Mouse (Mus musculus) limb, embryonic 13.5 days (tissue): ENCODE measurements around the gene Ccdc174. TPM values are rescaled to one million over a fixed set of nuclear protein-coding genes. Genes with fewer than 3 reads are reported as not detected.

Source experiments
- ATAC-seq: fragments of 200-750 bp; cut with Nextera tagmentation; 2 replicates; pipeline ENCODE4 v1.8.0; 2017; ENCODE audit warnings: low read depth, moderate number of reproducible peaks, moderate TSS enrichment; ENCODE audit not compliant: low FRiP score
- H3K27ac ChIP-seq: fragments of 300-500 bp; sonication (generic); 2 replicates; pipeline ENCODE4 v1.5.1; 2015; ENCODE audit warnings: inconsistent platforms, mild to moderate bottlenecking, moderate library complexity
- H3K27me3 ChIP-seq: fragments of 300-500 bp; sonication (generic); 2 replicates; pipeline ENCODE4 v1.6.1; 2015; ENCODE audit warnings: mild to moderate bottlenecking, inconsistent platforms
- H3K36me3 ChIP-seq: fragments of 300-500 bp; sonication (generic); 2 replicates; pipeline ENCODE4 v1.6.1; 2015; ENCODE audit warnings: inconsistent platforms, mild to moderate bottlenecking, moderate library complexity
- H3K4me1 ChIP-seq: fragments of 300-500 bp; sonication (generic); 2 replicates; pipeline ENCODE4 v1.6.1; 2015; ENCODE audit warnings: inconsistent platforms
- H3K4me2 ChIP-seq: fragments of 300-500 bp; sonication (generic); replicated peaks from 2 replicates; pipeline ENCODE4 v1.6.1; 2015; ENCODE audit warnings: inconsistent platforms, mild to moderate bottlenecking, moderate library complexity
- H3K4me3 ChIP-seq: fragments of 300-500 bp; sonication (generic); 2 replicates; pipeline ENCODE4 v1.5.1; 2015; ENCODE audit warnings: moderate library complexity, mild to moderate bottlenecking, inconsistent platforms
- H3K9ac ChIP-seq: fragments of 300-500 bp; sonication (generic); 2 replicates; pipeline ENCODE4 v1.6.1; 2015; ENCODE audit warnings: mild to moderate bottlenecking, inconsistent platforms
- H3K9me3 ChIP-seq: fragments of 300-500 bp; sonication (generic); 2 replicates; pipeline ENCODE4 v1.6.1; 2016; ENCODE audit warnings: inconsistent platforms
- WGBS: fragments of 180-500 bp; shearing (Covaris S2); methylation state at CpG from one replicate; pipeline ENCODE4 v1.1.7; 2015; 5-methylcytosine and 5-hydroxymethylcytosine counted together
- polyA plus RNA-seq: library from polyadenylated mRNA; unstranded; fragments of >200 nt; fragmentation: Nextera tagmentation; extraction: Ambion mirVana; gene quantifications from 2 replicates; pipeline ENCODE4 v1.2.1, GENCODE M21; 2015

Gene Ccdc174
- 44.3 and 44.9 TPM in 2 replicates for polyA plus RNA-seq

DNA sequence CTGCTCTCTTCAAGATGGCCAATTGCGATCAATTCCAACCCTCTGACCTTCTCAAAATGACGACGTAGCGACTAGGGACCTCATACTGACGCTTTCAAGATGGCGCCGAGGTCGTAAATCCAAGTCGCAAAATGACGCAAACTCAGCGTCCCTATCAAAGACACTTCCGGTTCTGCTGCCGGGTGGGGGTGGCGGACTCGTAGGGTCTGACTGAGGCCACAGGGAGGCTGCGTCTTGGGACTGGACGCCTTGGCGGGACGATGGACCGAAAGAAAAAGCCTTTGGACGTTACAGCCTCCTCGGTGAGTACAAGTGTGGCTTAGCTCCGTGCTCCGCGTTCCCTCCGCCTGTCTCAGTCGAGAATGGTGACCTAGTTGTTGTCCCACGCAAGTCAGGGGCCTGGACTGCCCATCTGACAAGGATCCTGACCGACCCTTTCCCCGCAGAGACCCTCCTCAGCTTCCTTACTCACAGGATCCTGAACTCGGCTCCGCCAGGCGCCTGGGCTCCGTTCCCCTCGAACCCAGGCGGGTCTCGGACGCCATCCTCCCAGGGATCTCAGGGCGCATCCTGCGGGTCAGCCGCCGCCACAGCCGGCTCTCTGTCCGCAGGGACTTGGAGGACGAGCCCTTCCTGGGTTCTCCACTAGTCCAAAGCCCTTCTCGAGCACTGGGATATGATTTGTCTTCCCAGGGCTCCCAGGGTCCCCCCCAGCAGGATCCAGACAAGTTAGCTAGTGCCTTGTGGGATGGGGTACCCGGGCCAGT is at the start of gene Ccdc174:
Ccdc174 (plus strand) TSS at position 169 of the 767 bp plus-strand sequence.
- Histone ChIP-seq H3K9ac (peak within 1 kb of the TSS; percentile 94), H3K27me3 (no peaks in the 10 kb centered on the region), H3K4me2 (peak within 1 kb of the TSS; percentile 88), H3K27ac (peak within 1 kb of the TSS; percentile 56; the same call in 1 of the 2 replicates), H3K4me3 (peak within 1 kb of the TSS; percentile 97), H3K9me3 (no peaks in the 10 kb centered on the region), H3K4me1 (peaks cover 9% of the 10 kb centered on the region), H3K36me3 (peaks cover 20% of the 10 kb centered on the region)
- peak; percentile 93 for ATAC-seq
- WGBS: under 1% methylated on average over 47 of the region's 47 CpGs

DNA sequence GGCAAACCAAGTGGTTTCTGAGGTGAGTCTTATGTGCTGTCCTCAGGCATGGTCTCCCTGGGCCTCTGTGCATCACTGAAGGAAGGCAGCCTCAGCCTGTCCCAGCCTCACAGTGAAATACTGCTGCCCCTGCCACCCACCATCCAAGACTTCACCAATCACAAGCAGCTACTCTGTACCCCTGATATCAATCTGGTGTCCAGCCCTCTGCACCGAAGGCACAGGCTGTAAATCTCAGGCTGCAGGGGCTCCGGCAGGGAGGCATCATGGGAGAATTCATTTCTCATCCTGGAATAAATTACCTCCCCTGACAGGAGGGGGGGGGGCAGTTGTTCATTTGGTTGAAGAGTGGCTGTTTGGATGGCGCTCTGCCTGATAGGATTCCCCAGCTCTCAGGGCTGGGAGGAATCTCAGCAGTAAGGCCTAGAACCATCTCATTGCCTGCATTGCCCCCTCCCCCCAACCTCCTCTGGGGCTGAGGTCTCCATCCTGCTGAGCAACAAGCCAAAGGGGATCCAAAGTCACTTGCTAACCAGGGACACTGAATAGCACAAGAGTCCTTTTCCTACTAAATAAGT is 44.9 kb upstream of the Ccdc174 start:
- H3K4me1 ChIP-seq: no peaks in the 10 kb centered on the region
- no peaks in the 10 kb centered on the region for H3K36me3 ChIP-seq
- H3K9ac ChIP-seq: no peak overlapping the region
- no peak for ATAC-seq
- WGBS: 40% methylated on average over 3 of the region's 3 CpGs
- no peak overlapping the region for H3K4me2 ChIP-seq
- no peak overlapping the region for H3K27ac ChIP-seq
- no peaks in the 10 kb centered on the region for H3K9me3 ChIP-seq
- peaks cover 3% of the 10 kb centered on the region for H3K27me3 ChIP-seq
- no peak overlapping the region for H3K4me3 ChIP-seq

DNA sequence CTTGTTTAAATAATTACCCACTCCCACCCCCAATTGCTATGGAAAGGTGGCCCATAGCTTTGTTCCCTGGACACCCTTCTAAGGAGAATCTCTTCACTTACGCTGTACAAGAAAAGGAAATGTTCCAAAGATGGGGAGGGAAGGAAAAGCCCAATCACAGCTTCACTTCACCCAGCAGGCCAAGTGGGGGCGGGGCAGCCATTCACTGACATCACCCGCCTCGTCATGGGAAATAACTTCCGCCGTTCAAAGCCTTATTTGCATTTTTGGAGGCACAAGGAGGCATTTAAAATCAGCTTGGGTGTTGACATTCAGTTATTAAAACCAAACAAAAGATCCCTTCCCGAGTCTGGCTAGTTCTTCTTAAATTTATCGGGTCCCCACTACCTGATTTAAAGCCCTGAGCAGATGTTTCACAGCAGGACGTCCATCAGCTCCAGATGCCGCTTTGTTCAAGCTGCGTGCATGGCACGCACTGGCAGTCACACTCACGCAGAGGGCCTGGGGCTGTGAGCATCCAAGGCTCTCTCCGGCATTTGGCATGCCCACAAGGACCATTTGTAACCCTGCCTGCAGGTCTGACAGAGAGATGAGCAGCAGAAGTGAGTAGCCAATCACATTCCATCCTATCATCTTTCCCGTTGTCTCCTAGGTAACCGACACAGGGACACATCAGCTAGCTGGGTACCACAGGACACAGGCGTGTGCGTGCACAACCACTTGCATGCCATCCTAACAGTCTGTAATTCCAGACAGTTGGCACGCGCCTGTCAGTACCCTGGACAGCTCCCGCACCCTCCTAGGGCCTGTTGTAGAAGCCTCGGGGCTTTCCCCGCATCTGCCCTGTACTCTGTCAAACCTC is 38.6 kb upstream of the Ccdc174 start:
- no peak for ATAC-seq
- H3K9ac ChIP-seq: no peak overlapping the region
- H3K9me3 ChIP-seq: no peaks in the 10 kb centered on the region
- H3K4me3 ChIP-seq: no peak overlapping the region
- H3K4me2 ChIP-seq: no peak overlapping the region
- H3K4me1 ChIP-seq: peaks cover 14% of the 10 kb centered on the region
- no peaks in the 10 kb centered on the region for H3K36me3 ChIP-seq
- no peak overlapping the region for H3K27ac ChIP-seq
- peaks cover 59% of the 10 kb centered on the region for H3K27me3 ChIP-seq
- WGBS: 5% methylated on average over 23 of the region's 23 CpGs

DNA sequence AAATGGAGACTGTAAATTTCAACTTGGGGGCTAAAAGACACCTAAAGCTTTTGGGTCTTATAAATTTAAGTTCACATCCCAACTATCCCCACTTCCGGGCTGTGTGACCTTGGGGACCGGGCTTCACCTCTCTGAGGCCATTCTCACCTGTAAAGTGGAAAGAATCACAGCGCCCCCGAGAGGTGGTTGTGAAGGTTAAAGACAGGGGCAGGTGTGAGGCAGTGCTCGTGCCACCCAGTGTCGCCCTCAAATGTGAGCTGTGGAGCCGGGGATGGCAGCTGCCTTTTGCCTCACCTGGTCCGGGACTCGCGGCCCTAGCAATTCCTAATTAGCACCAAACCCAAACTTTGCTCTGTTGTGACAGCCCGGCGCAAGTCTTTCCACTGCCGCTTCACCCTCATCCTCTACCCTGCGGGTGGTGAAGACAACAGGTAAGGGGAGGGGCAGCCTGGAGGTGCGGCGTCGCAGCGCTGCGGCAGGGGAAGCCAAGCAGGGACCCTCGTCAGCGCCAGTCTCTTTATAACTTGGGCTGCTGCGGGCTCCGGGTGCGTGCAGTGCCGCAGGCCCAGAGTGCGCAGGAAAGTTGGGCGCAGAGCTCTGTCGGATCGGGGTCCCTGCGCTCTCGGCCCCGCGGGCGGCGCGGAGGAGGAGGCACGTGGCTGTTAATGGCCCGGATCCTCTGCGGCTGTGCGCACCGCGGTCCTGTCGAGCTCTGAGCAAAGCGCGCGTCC is 34.8 kb upstream of the Ccdc174 start:
- H3K27ac ChIP-seq: no peak overlapping the region
- peaks cover 14% of the 10 kb centered on the region for H3K4me1 ChIP-seq
- peak overlapping the region; percentile 50; the same call in 1 of the 2 replicates for H3K9ac ChIP-seq
- peaks cover 84% of the 10 kb centered on the region for H3K27me3 ChIP-seq
- no peaks in the 10 kb centered on the region for H3K36me3 ChIP-seq
- H3K4me2 ChIP-seq: peak overlapping the region; percentile 87
- WGBS: 2% methylated on average over 45 of the region's 46 CpGs
- no peak for ATAC-seq
- H3K4me3 ChIP-seq: peak overlapping the region; percentile 50
- H3K9me3 ChIP-seq: no peaks in the 10 kb centered on the region

DNA sequence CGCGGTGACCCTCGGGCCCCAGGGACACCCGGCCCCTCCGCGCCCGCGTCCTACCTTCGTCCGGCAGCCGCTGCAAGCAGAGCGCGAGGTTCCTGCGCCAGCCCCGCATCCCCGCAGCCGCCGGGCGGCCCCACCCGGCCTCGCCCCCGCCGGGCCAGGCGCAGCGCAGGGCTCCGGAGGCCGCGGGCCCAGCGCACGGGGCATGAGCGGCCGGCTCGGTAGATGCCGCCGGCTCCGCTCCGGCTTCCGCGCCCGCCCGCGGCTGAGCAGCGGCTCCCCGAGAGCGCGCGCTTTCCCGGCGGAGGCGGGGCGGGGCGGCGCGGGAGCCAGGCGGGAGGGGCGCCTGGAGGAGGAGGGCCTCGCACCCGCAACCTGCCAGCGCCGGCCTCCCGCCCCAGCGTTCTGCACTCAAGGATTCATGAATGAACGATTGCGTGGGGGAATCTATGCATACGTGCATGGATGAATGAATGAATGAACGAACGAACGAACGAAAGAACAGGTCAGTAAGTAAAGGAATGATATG is 34.2 kb upstream of the Ccdc174 start:
- Histone ChIP-seq H3K27ac (no peak overlapping the region), H3K27me3 (peaks cover 83% of the 10 kb centered on the region), H3K9ac (peak overlapping the region; percentile 50; the same call in 1 of the 2 replicates), H3K9me3 (no peaks in the 10 kb centered on the region), H3K4me3 (peak overlapping the region; percentile 50), H3K4me1 (peaks cover 14% of the 10 kb centered on the region), H3K4me2 (peak overlapping the region; percentile 87), H3K36me3 (no peaks in the 10 kb centered on the region)
- WGBS: 4% methylated on average over 66 of the region's 69 CpGs
- no peak for ATAC-seq

DNA sequence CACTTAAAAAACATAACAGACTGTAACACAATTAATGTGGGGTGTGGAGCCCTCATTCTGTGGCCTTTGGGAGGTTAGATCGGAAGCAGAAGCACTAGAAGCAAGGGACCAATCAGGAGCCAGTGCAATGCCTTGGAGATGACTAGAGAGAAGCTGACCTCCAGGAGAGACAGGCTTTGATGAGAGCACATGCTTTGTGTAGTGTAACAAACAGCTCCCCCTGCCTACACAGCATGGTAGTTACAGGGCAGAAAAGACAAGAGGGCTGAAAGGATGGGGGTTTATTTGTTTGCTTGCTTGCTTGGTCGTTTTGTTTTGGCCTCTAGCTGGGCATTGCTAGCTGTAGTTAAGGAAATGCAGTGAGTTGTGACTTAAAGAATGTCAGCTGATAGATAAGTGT is 25.3 kb upstream of the Ccdc174 start:
- Histone ChIP-seq H3K9ac (no peak overlapping the region), H3K27ac (no peak overlapping the region), H3K36me3 (no peaks in the 10 kb centered on the region), H3K4me1 (no peaks in the 10 kb centered on the region), H3K27me3 (peaks cover 7% of the 10 kb centered on the region; the same call in 1 of the 2 replicates), H3K4me2 (no peak overlapping the region), H3K9me3 (no peaks in the 10 kb centered on the region), H3K4me3 (no peak overlapping the region)
- WGBS: 5% methylated on average over 2 of the region's 2 CpGs
- no peak for ATAC-seq

DNA sequence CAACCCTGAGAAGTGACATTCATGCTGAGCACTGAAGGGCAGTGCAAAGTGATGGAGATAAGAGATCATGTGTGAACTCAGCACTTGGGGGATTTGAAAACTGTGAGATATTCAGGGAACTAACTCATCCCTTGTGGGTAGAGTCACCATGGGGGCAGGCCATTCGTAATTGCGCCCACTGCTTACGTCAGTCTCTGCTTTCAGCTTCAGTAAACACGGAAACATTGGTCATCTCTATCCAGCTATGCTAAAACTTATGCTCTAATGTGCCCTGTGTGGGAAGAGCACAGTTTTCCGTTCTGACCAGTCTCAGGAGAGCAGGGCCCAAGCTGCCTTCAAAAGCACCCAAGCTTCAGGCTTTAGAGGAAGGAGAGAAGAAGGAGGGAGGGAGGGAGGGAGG is 19.5 kb upstream of the Ccdc174 start:
- Histone ChIP-seq H3K4me3 (no peak overlapping the region), H3K27me3 (peaks cover 9% of the 10 kb centered on the region; the same call in 1 of the 2 replicates), H3K27ac (no peak overlapping the region), H3K4me1 (no peaks in the 10 kb centered on the region), H3K36me3 (no peaks in the 10 kb centered on the region), H3K4me2 (no peak overlapping the region), H3K9me3 (no peaks in the 10 kb centered on the region; the same call in 1 of the 2 replicates), H3K9ac (no peak overlapping the region)
- ATAC-seq: no peak
- WGBS: 74% methylated on average over 5 of the region's 5 CpGs

DNA sequence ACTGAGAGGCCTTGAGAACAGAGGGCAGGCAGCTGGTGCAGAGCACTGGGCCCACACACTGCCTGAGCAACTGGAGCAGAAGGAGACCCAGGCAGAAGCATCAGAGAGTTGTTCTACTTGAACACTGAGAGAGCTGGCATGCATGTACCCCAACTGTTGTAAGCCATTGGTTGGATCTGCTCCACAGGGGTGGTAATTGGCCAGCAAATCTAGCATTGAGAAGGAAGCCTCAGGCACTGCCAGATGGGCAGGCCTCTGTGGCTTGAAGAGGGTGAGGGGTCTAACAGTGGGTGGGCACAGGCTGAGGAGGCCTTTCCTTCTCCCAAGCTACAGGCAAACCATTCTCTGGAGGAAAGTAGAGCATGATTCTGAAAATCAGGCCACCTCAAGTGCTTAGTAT is 15.0 kb upstream of the Ccdc174 start:
- no peak overlapping the region for H3K27ac ChIP-seq
- H3K4me1 ChIP-seq: no peaks in the 10 kb centered on the region
- H3K9ac ChIP-seq: no peak overlapping the region
- H3K9me3 ChIP-seq: no peaks in the 10 kb centered on the region; the same call in 1 of the 2 replicates
- H3K27me3 ChIP-seq: 0 out of 2 replicates have a peak, but pooled peaks cover 2% of the 10 kb centered on the region
- ATAC-seq: no peak
- H3K4me3 ChIP-seq: no peak overlapping the region
- no peaks in the 10 kb centered on the region for H3K36me3 ChIP-seq
- no peak overlapping the region for H3K4me2 ChIP-seq

DNA sequence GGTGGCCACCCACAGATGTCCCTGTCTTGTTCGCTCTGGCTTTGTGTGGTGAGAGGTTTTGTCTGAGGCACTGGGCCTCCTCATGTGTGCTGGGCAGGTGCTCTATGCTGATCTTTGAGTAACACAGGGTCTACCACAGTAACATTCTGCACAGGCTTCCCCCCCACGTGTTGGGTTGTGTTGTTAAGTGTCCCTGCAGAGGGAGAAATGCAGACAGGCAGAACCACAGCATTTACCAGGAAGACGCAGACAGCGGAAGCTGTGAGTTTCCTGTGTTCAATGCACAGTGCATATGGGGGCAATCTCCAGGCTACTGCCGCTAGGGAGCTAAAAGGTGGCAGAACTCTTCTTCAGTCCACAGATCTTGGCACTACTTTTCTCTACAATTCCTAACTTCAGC is 13.3 kb upstream of the Ccdc174 start:
- H3K27ac ChIP-seq: no peak overlapping the region
- ATAC-seq: no peak
- H3K27me3 ChIP-seq: 0 out of 2 replicates have a peak, but pooled peaks cover 2% of the 10 kb centered on the region
- 80% methylated on average over 5 of the region's 5 CpGs for WGBS
- H3K9me3 ChIP-seq: no peaks in the 10 kb centered on the region; the same call in 1 of the 2 replicates
- no peak overlapping the region for H3K4me2 ChIP-seq
- H3K4me1 ChIP-seq: no peaks in the 10 kb centered on the region
- no peak overlapping the region for H3K4me3 ChIP-seq
- H3K36me3 ChIP-seq: no peaks in the 10 kb centered on the region
- no peak overlapping the region for H3K9ac ChIP-seq

DNA sequence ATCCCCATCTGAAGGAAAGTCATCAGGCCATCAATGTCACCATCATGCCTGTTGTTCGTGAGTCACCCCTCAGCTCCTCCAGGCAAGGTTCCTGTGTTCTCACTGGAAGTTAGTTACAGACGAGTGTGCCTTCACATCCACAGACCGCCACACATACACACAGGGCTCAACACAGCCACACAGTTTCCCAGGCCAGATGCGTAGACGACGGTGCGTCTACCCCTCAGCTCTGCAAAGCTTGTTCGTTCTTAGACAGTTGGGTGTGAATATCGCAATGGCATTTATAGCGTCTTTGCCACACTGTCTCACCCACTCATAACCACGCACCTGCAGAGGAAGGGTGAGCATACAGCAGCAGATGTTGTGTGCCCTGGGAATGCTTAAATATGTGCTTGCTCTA is 12.3 kb upstream of the Ccdc174 start:
- no peak for ATAC-seq
- Histone ChIP-seq H3K9ac (no peak overlapping the region), H3K4me3 (no peak overlapping the region), H3K27me3 (0 out of 2 replicates have a peak, but pooled peaks cover 2% of the 10 kb centered on the region), H3K4me1 (no peaks in the 10 kb centered on the region), H3K27ac (no peak overlapping the region), H3K9me3 (no peaks in the 10 kb centered on the region), H3K4me2 (no peak overlapping the region), H3K36me3 (no peaks in the 10 kb centered on the region)
- 78% methylated on average over 11 of the region's 11 CpGs for WGBS

DNA sequence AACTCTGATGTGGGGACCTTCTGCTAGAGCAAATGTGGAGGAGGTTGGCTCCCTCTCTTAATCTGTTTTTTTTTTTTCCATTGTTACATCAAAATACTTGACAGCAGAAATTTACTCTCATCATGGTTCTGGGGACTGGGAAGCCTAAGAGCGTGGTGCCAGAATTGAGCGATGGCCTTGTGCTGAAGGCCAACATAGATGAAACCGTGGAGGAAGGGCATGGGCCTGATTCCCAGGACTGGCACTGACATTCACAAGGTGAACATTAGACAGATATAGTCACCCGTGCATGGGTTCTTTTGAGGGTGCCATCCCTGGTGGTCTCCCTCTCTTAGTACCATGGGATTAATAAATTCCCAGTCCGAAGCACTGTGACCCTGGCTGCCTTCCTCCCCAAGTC is 9.8 kb upstream of the Ccdc174 start:
- ATAC-seq: no peak

More for the DNA sequence above, 9.8 kb upstream of the Ccdc174 start:
- Histone ChIP-seq H3K9me3 (no peaks in the 10 kb centered on the region), H3K36me3 (no peaks in the 10 kb centered on the region), H3K4me2 (no peak overlapping the region), H3K4me1 (no peaks in the 10 kb centered on the region), H3K4me3 (no peak overlapping the region), H3K27me3 (no peaks in the 10 kb centered on the region; the same call in 1 of the 2 replicates), H3K27ac (no peak overlapping the region), H3K9ac (no peak overlapping the region)
- 85% methylated on average over 5 of the region's 5 CpGs for WGBS
